Mouse (Mus musculus): Measurements from ENCODE around the gene Hoxd13.

DNA sequence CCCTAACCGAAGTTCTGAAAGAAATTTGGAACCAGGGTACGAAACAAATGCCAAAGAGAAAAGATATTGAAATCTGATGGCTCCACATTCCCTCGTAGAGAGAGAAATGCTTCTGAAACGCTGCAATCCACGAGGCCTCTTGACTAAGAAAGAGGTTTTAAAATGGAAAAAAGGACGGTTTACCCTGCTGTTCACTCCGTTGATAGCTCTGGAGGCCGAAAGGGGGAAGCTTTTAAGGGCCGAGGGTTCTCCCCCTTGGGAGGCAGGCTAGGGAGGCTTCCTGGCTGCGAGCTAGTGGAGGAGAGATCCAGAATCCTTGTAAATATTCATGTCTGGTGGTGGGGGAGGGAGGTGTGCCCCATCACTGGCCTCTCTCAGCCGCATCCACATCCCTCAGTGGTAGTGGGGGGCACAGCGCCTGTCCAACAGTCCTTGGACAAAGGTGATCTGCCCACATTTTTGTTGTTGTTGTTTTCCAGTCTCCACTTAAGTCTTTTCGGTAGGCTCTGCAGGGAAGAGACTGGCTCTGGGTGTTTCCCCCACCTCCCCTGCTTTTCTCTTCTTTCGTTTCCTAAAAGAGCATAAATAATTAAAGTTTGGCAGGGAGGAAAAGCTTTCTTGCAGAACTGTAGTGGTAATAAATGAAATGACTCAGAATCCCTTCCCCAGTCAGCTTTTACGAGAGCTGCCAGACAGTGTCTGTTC, 10.9 kb downstream of the Hoxd13 start, which contains the start of gene Hoxd11:
- TF ChIP-seq CTCF (IDR thresholded peaks at IDR 0.05; ENCODE audit: low read depth) (no peak), EP300 (IDR thresholded peaks at IDR 0.05; ENCODE audit: low read depth) (no peak)
